Mouse (Mus musculus) ES-Bruce4 (cell line): ENCODE results near the gene Gm8159. TPM values are rescaled to one million over a fixed set of nuclear protein-coding genes. Genes with fewer than 3 reads are reported as not detected.
"Not testable (repeated sequence)": the region's sequence is repeated elsewhere in the genome, so short reads cannot be mapped to it uniquely, and the experiment has no call there.

Experiments
- H3K27ac ChIP-seq: 2 replicates; pipeline ENCODE4 v1.5.1; 2012; ENCODE audit warnings: low read length, inconsistent platforms; ENCODE audit not compliant: insufficient read depth
- H3K27me3 ChIP-seq: 2 replicates; pipeline ENCODE4 v1.6.1; 2012; ENCODE audit warnings: mild to moderate bottlenecking, low read length, inconsistent platforms; ENCODE audit not compliant: control insufficient read depth, poor library complexity, insufficient read depth, severe bottlenecking
- H3K36me3 ChIP-seq: 2 replicates; pipeline ENCODE4 v1.6.1; 2012; ENCODE audit warnings: inconsistent platforms, mild to moderate bottlenecking, low read length, moderate library complexity; ENCODE audit not compliant: control insufficient read depth, poor library complexity, insufficient read depth, severe bottlenecking
- H3K4me1 ChIP-seq: one replicate; pipeline ENCODE4 v1.8.1; 2011; ENCODE audit warnings: low read length; ENCODE audit not compliant: control insufficient read depth, insufficient read depth
- H3K4me3 ChIP-seq: 2 replicates; pipeline ENCODE4 v1.5.1; 2011; ENCODE audit warnings: low read depth, mild to moderate bottlenecking, low read length
- H3K9ac ChIP-seq: 2 replicates; pipeline ENCODE4 v1.6.1; 2012; ENCODE audit warnings: low read depth, mild to moderate bottlenecking, inconsistent platforms; ENCODE audit not compliant: poor library complexity, severe bottlenecking
- H3K9me3 ChIP-seq: replicated peaks from 2 replicates; pipeline ENCODE4 v1.6.1; 2012; ENCODE audit warnings: mild to moderate bottlenecking, low read length, inconsistent platforms; ENCODE audit not compliant: control insufficient read depth, poor library complexity, insufficient read depth, severe bottlenecking
- CTCF ChIP-seq: IDR thresholded peaks from one replicate; pipeline ENCODE4 v1.8.1; 2011; ENCODE audit warnings: low read depth, low read length
- polyA plus RNA-seq: library from polyadenylated mRNA; stranded (reverse); fragments of >200 nt; gene quantifications from 2 replicates; pipeline ENCODE4 v1.2.4, GENCODE M21; 2011; ENCODE audit warnings: low read depth; ENCODE audit not compliant: missing spikeins, insufficient read depth, insufficient read length

Gm8159 gene
- not detected in 2 replicates for polyA plus RNA-seq

GRCm38 (mm10) chr14:4632052-4632451 is at the start of gene Gm8159:
Gene Gm8159 (plus strand): TSS chr14:4632352.
- not testable (repeated sequence) for H3K4me3 ChIP-seq, H3K27ac ChIP-seq, H3K27me3 ChIP-seq, H3K36me3 ChIP-seq, H3K9ac ChIP-seq, H3K9me3 ChIP-seq, H3K4me1 ChIP-seq

- not testable (repeated sequence) for H3K36me3 ChIP-seq, H3K27me3 ChIP-seq, H3K4me1 ChIP-seq, H3K9ac ChIP-seq, H3K27ac ChIP-seq, H3K4me3 ChIP-seq, H3K9me3 ChIP-seq
These were observed 17.2 kb downstream of the Gm8159 start for GRCm38 (mm10) chr14:4649309-4649708.

DNA sequence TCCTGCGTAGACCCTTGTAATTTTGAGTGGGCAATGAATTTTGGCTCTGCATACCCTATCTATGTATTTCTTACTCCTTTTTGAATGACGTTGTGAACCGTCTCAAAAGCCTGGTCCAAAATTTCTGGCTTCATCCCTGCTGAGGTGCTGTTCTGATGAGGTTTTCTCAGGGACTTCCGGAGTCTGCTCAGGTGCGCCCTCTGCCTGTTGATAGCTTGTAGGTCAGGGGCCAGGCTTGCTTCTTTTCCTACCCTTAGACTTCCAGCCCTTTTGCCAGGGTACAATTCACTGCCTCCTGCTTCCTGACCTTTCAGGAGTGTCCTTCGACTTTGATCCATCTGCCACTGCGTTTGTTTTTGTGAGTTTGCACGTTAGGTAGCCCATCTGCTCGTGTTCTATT is 18.2 kb downstream of the Gm8159 start:
- not testable (repeated sequence) for H3K9ac ChIP-seq, H3K4me1 ChIP-seq, H3K27ac ChIP-seq, H3K27me3 ChIP-seq, H3K36me3 ChIP-seq, H3K4me3 ChIP-seq, H3K9me3 ChIP-seq
- peak; percentile 16 for TF ChIP-seq CTCF

- not testable (repeated sequence) for H3K4me1 ChIP-seq, H3K9me3 ChIP-seq, H3K9ac ChIP-seq, H3K4me3 ChIP-seq, H3K27ac ChIP-seq, H3K36me3 ChIP-seq, H3K27me3 ChIP-seq
These were observed 31.7 kb downstream of the Gm8159 start, which contains the start of gene Gm3239 for GRCm38 (mm10) chr14:4663892-4664291. Gene Gm3239 (plus strand): TSS chr14:4664192.

Other genes with a start within 250 kb of the Gm8159 start
- gene Gm3159, start 234.8 kb upstream of the Gm8159 start, polyA plus RNA-seq = not detected in 2 replicates
- 1.2 TPM in 1 of 2 replicates, not detected in the other for gene Gm3164, start 216.9 kb upstream of the Gm8159 start, polyA plus RNA-seq
- 1.5 TPM in 1 of 2 replicates, not detected in the other for gene Gm3173, start 201.4 kb upstream of the Gm8159 start, polyA plus RNA-seq
- gene Gm3182, start 150.6 kb upstream of the Gm8159 start, polyA plus RNA-seq = not detected in 2 replicates
- not detected in 2 replicates for gene Gm3047, start 76.9 kb upstream of the Gm8159 start, polyA plus RNA-seq
- gene Gm3239, start 31.8 kb downstream of the Gm8159 start, polyA plus RNA-seq = not detected in 2 replicates
- not detected in 2 replicates for gene Gm7876, start 76.9 kb downstream of the Gm8159 start, polyA plus RNA-seq
- gene Gm3252, start 94.4 kb downstream of the Gm8159 start, polyA plus RNA-seq = 0.44 TPM in 1 of 2 replicates, not detected in the other
- not detected in 2 replicates for gene Gm9602, start 144.0 kb downstream of the Gm8159 start, polyA plus RNA-seq
- not detected in 2 replicates for gene Gm3269, start 205.8 kb downstream of the Gm8159 start, polyA plus RNA-seq
- gene Gm3264, start 223.2 kb downstream of the Gm8159 start, polyA plus RNA-seq = 1.4 TPM in 1 of 2 replicates, not detected in the other